Mouse (Mus musculus) central nervous system, embryonic 14 days (tissue): Measurements from ENCODE around the gene Gm17467. TPM values are rescaled to one million over a fixed set of nuclear protein-coding genes. Genes with fewer than 3 reads are reported as not detected.

ENCODE experiments used
- polyA plus RNA-seq: library from polyadenylated mRNA; depleted of rRNA; stranded (reverse); fragments of >200 nt; gene quantifications from 2 replicates; pipeline ENCODE4 v1.2.3, GENCODE M21; 2012; rRNA removed

Gm17467 gene
- polyA plus RNA-seq, result not detected in 2 replicates

GRCm38 (mm10) chrX:123704691-123705090 is at the start of gene Gm17467:
Gene Gm17467 (minus strand): TSS chrX:123704791.

Other genes with a start within 250 kb of the Gm17467 start
- gene Cldn34c2, start 123.1 kb downstream of the Gm17467 start, polyA plus RNA-seq, result not detected in 2 replicates
- not detected in 2 replicates for gene Cldn34c3, start 88.9 kb upstream of the Gm17467 start, polyA plus RNA-seq